Mouse (Mus musculus) CH12.LX (cell line): ENCODE measurements around the gene Ube2o. TPM values are rescaled to one million over a fixed set of nuclear protein-coding genes. Genes with fewer than 3 reads are reported as not detected.

Experiments
- DNase-seq: peaks from one replicate; pipeline ENCODE4 v3.0.0-alpha.2; 2013; ENCODE audit errors: extremely low read depth
- H3K27ac ChIP-seq: 2 replicates; pipeline ENCODE4 v1.5.1; 2012; ENCODE audit warnings: low read depth, mild to moderate bottlenecking, control low read depth, moderate library complexity; ENCODE audit not compliant: insufficient read depth
- H3K27me3 ChIP-seq: replicated peaks from 2 replicates; pipeline ENCODE3; 2012; ENCODE audit warnings: inconsistent platforms
- H3K36me3 ChIP-seq, 2 experiments: replicated peaks in 1 of 2; 2 replicates each; pipeline versions ENCODE3 to v1.6.1; 2012; ENCODE audit warnings: inconsistent platforms in 1 of 2, low read length in 1 of 2, mild to moderate bottlenecking in 1 of 2, mixed read lengths in 1 of 2, moderate library complexity in 1 of 2; ENCODE audit not compliant: control insufficient read depth in 1 of 2, insufficient read depth in 1 of 2
- H3K4me1 ChIP-seq, 2 experiments: 2 replicates each; pipeline ENCODE4 v1.6.1; 2012; ENCODE audit warnings: inconsistent platforms in 1 of 2, moderate library complexity in 1 of 2; ENCODE audit not compliant: insufficient read depth in 2 of 2, control insufficient read depth in 1 of 2
- H3K4me2 ChIP-seq: 2 replicates; pipeline ENCODE4 v1.6.1; 2012; ENCODE audit warnings: low read depth, mild to moderate bottlenecking, control low read depth; ENCODE audit not compliant: poor library complexity, insufficient read depth, severe bottlenecking
- H3K4me3 ChIP-seq, 3 experiments: fragments of 150-350 bp in 1 of 3; sonication (generic) in 1 of 3; replicated peaks in 1 of 3; 2 replicates each; pipeline versions ENCODE3 to v1.5.1; 2011 to 2012; ENCODE audit warnings: low read depth in 2 of 3, low read length in 2 of 3, mild to moderate bottlenecking in 2 of 3, moderate library complexity in 2 of 3, control low read depth in 1 of 3, improper control_type of control experiment in 1 of 3, inconsistent platforms in 1 of 3, mixed read lengths in 1 of 3; ENCODE audit not compliant: poor library complexity in 1 of 3
- H3K79me2 ChIP-seq: replicated peaks from 2 replicates; pipeline ENCODE4 v1.6.1; 2012; ENCODE audit warnings: mild to moderate bottlenecking, moderate library complexity; ENCODE audit not compliant: control insufficient read depth, poor library complexity, insufficient read depth, severe bottlenecking; ENCODE audit errors: extremely low read depth
- H3K9ac ChIP-seq: 2 replicates; pipeline ENCODE4 v1.6.1; 2012; ENCODE audit warnings: low read depth, mild to moderate bottlenecking, control low read depth, moderate library complexity; ENCODE audit not compliant: insufficient read depth
- H3K9me3 ChIP-seq: replicated peaks from 2 replicates; pipeline ENCODE3; 2012; ENCODE audit warnings: low read length, inconsistent platforms, mixed read lengths
- BHLHE40 ChIP-seq: IDR thresholded peaks from 2 replicates; pipeline ENCODE4 v1.6.1; 2011; ENCODE audit warnings: mild to moderate bottlenecking, low read depth, low read length, improper control_type of control experiment
- CTCF ChIP-seq, 2 experiments: IDR thresholded peaks in 1 of 2; conservative IDR thresholded peaks in 1 of 2; 2 replicates each; pipeline ENCODE4 v1.5.1; 2011 to 2012; ENCODE audit warnings: low read depth in 2 of 2, low read length in 2 of 2, improper control_type of control experiment in 1 of 2, inconsistent platforms in 1 of 2, mild to moderate bottlenecking in 1 of 2, moderate library complexity in 1 of 2
- E2F4 ChIP-seq: IDR thresholded peaks from 2 replicates; pipeline ENCODE4 v1.6.1; 2011; ENCODE audit warnings: low read depth, low read length, improper control_type of control experiment; ENCODE audit not compliant: insufficient replicate concordance
- EP300 ChIP-seq: IDR thresholded peaks from 2 replicates; pipeline ENCODE4 v1.6.1; 2011; ENCODE audit warnings: low read length, improper control_type of control experiment
- GABPA ChIP-seq: IDR thresholded peaks from 2 replicates; pipeline ENCODE4 v1.6.1; 2012; ENCODE audit warnings: low read depth, low read length, improper control_type of control experiment, inconsistent platforms; ENCODE audit not compliant: insufficient replicate concordance
- IRF4 ChIP-seq: IDR thresholded peaks from 2 replicates; pipeline ENCODE4 v1.6.1; 2014; ENCODE audit warnings: low read depth, mild to moderate bottlenecking, inconsistent platforms, low read length, improper control_type of control experiment
- JUN ChIP-seq: IDR thresholded peaks from 2 replicates; pipeline ENCODE4 v1.6.1; 2011; ENCODE audit warnings: low read depth, mild to moderate bottlenecking, low read length, improper control_type of control experiment, moderate library complexity; ENCODE audit not compliant: insufficient read depth
- MAFK ChIP-seq: IDR thresholded peaks from 2 replicates; pipeline ENCODE4 v1.6.1; 2011; ENCODE audit warnings: low read length, improper control_type of control experiment; ENCODE audit not compliant: insufficient replicate concordance
- MEF2A ChIP-seq: IDR thresholded peaks from 2 replicates; pipeline ENCODE4 v1.6.1; 2014; ENCODE audit warnings: low read depth, mild to moderate bottlenecking, inconsistent platforms, low read length, improper control_type of control experiment, borderline replicate concordance
- MXI1 ChIP-seq: IDR thresholded peaks from 2 replicates; pipeline ENCODE4 v1.6.1; 2011; ENCODE audit warnings: mild to moderate bottlenecking, low read depth, low read length, improper control_type of control experiment
- POLR2A ChIP-seq: IDR thresholded peaks from 2 replicates; pipeline ENCODE4 v1.6.1; 2011; ENCODE audit warnings: low read depth, mild to moderate bottlenecking, improper control_type of control experiment, low read length
- POLR2AphosphoS2 ChIP-seq: IDR thresholded peaks from 2 replicates; pipeline ENCODE4 v1.6.1; 2011; ENCODE audit warnings: low read depth, low read length, improper control_type of control experiment
- RAD21 ChIP-seq: IDR thresholded peaks from 2 replicates; pipeline ENCODE4 v1.6.1; 2011; ENCODE audit warnings: low read depth, mild to moderate bottlenecking, low read length, improper control_type of control experiment, moderate library complexity
- SIN3A ChIP-seq: IDR thresholded peaks from 2 replicates; pipeline ENCODE4 v1.6.1; 2012; ENCODE audit warnings: low read length, improper control_type of control experiment, inconsistent platforms
- TBP ChIP-seq: conservative IDR thresholded peaks from 2 replicates; pipeline ENCODE4 v1.6.1; 2011; ENCODE audit warnings: low read depth, low read length, improper control_type of control experiment
- TCF12 ChIP-seq: IDR thresholded peaks from 2 replicates; pipeline ENCODE4 v1.6.1; 2014; ENCODE audit warnings: low read depth, mild to moderate bottlenecking, inconsistent platforms, low read length, improper control_type of control experiment
- ZKSCAN1 ChIP-seq: IDR thresholded peaks from 2 replicates; pipeline ENCODE4 v1.6.1; 2012; ENCODE audit warnings: low read depth, inconsistent platforms, low read length, improper control_type of control experiment, borderline replicate concordance
- ZNF384 ChIP-seq: IDR thresholded peaks from 2 replicates; pipeline ENCODE4 v1.6.1; 2012; ENCODE audit warnings: low read depth, low read length, improper control_type of control experiment, inconsistent platforms
- dilution Hi-C: fragments of 300-500 bp; cut with MboI; formaldehyde crosslinking; loops from 2 replicates; pipeline ENCODE4 v1.14.3; 2020; ENCODE audit warnings: low sequenced_read_pairs; ENCODE audit not compliant: extremely low pct_unique_long_range_greater_than_20kb, extremely low pct_ligation_motif_present
- in situ Hi-C: fragments of 300-500 bp; cut with MboI; formaldehyde crosslinking; loops from 3 replicates; pipeline ENCODE4 v1.14.3; 2019; ENCODE audit warnings: low sequenced_read_pairs, low pct_ligation_motif_present, low pct_unique_long_range_greater_than_20kb, mixed read lengths
- polyA plus RNA-seq: library from polyadenylated mRNA; unstranded; fragments of >175 nt; gene quantifications from 2 replicates; pipeline ENCODE4 v1.2.1, GENCODE M21; 2012; ENCODE audit warnings: low read depth; ENCODE audit not compliant: insufficient read length
- total RNA-seq, 2 experiments: library from RNA; depleted of rRNA; stranded (reverse); fragments of 300-350 nt in 1 of 2; fragments of >200 nt in 1 of 2; gene quantifications; 2 replicates each; pipeline ENCODE4 v1.2.3; 2012 to 2014

Gene Ube2o
- total and polyA plus RNA-seq, 3 experiments, result 12.7 to 61.7 (median 42.8) TPM

- DNase-seq, result peak; percentile 46
- peak overlapping the region; percentile 33 for H3K4me2 ChIP-seq
- no peak overlapping the region for H3K4me3 ChIP-seq
- dilution Hi-C loops (no loop called here), in situ Hi-C loops (no loop called here)
- H3K9ac ChIP-seq, result no peak overlapping the region
- H3K9me3 ChIP-seq, result no peaks in the 10 kb centered on the region
- H3K79me2 ChIP-seq, result no peaks in the 10 kb centered on the region
- peaks cover 0 to 4% of the 10 kb centered on the region in 2 experiments for H3K36me3 ChIP-seq
- H3K27ac ChIP-seq, result no peak overlapping the region
- H3K4me1 ChIP-seq, result peaks cover 11 to 47% of the 10 kb centered on the region in 2 experiments
- TF ChIP-seq MXI1 (no peak), IRF4 (0 out of 2 replicates have a peak, but pooled peaks have one; percentile 18), ZNF384 (0 out of 2 replicates have a peak, but pooled peaks have one; percentile 13), BHLHE40 (no peak), TBP (peak; percentile 53; the same call in 1 of the 2 replicates), TCF12 (no peak), POLR2A (no peak)
- TF ChIP-seq, all 38 proteins: peak for 3
- peaks cover 12% of the 10 kb centered on the region for H3K27me3 ChIP-seq
Measured at GRCm38 (mm10) chr11:116589574-116589973, 8.3 kb upstream of the Ube2o start.

GRCm38 (mm10) chr11:116589020-116589531 is 7.8 kb upstream of the Ube2o start:
- H3K9ac ChIP-seq, result no peak overlapping the region
- no peaks in the 10 kb centered on the region for H3K9me3 ChIP-seq
- in situ Hi-C loops, result no loop called here
- peak overlapping the region in 1 of 3 experiments; percentile 8 for H3K4me3 ChIP-seq
- H3K36me3 ChIP-seq, result peaks cover 0 to 2% of the 10 kb centered on the region in 2 experiments
- TF ChIP-seq POLR2AphosphoS2, result no peak
- no peak for TF ChIP-seq RAD21
- no peak for TF ChIP-seq MEF2A
- TF ChIP-seq MAFK, result no peak
- TF ChIP-seq TBP, result no peak
- no peak for TF ChIP-seq GABPA
- TF ChIP-seq JUN, result no peak
- TF ChIP-seq SIN3A, result no peak
- TF ChIP-seq ZKSCAN1, result no peak
- TF ChIP-seq CTCF (conservative IDR thresholded peaks at IDR 0.05 in 1 of 2, IDR thresholded peaks at IDR 0.05 in 1 of 2; ENCODE audit: low read depth in 2 of 2, low read length in 2 of 2), result no peak
- no peak for TF ChIP-seq E2F4
- TF ChIP-seq EP300, result no peak
- TF ChIP-seq, all 38 proteins: peak for 0
- Histone ChIP-seq H3K27ac (no peak overlapping the region), H3K27me3 (peaks cover 13% of the 10 kb centered on the region), H3K4me1 (peaks cover 11 to 47% of the 10 kb centered on the region in 2 experiments), H3K79me2 (no peaks in the 10 kb centered on the region), H3K4me2 (peak overlapping the region; percentile 33)
- dilution Hi-C loops, result no loop called here
- DNase-seq, result peak; percentile 35
